Mouse (Mus musculus) heart, postnatal 25 days (tissue): Measurements from ENCODE around the gene Wnt7b. TPM values are rescaled to one million over a fixed set of nuclear protein-coding genes. Genes with fewer than 3 reads are reported as not detected.

Source experiments
- total RNA-seq, 2 experiments: library from RNA; stranded (reverse); gene quantifications; 2 replicates each; pipeline ENCODE4 v1.2.3; 2021

Gene Wnt7b
- total RNA-seq, 2 experiments from 2014 or later, result 0.13 to 0.17 TPM

Other genes with a start within 250 kb of the Wnt7b start
- 10 to 100 TPM; 73.8 to 84.8 TPM for gene Atxn10, start 246.2 kb downstream of the Wnt7b start, total RNA-seq
- not detected for gene 7530416G11Rik, start 79.2 kb downstream of the Wnt7b start, total RNA-seq
- 10 to 100 TPM; 44.7 to 58.8 TPM for gene Ppara, start 152.5 kb upstream of the Wnt7b start, total RNA-seq
- 10 to 100 TPM; 29.6 to 31.8 TPM for gene Cdpf1, start 229.2 kb upstream of the Wnt7b start, total RNA-seq
- gene Pkdrej, start 239.3 kb upstream of the Wnt7b start, total RNA-seq, result 1 to 10 TPM; 2.6 to 2.7 TPM
- 10 to 100 TPM; 14.8 to 16.5 TPM for gene Ttc38, start 249.8 kb upstream of the Wnt7b start, total RNA-seq